Mouse (Mus musculus) olfactory bulb, adult 2 months (tissue): ENCODE measurements around the gene Zfp691. TPM values are rescaled to one million over a fixed set of nuclear protein-coding genes. Genes with fewer than 3 reads are reported as not detected.
A peak's percentile ranks its signal among the peaks of the same experiment; 100 is the strongest.

Experiments
- H3K27ac ChIP-seq: fragments of 200-500 bp; 2 replicates; pipeline ENCODE4 v1.5.1; 2012; ENCODE audit warnings: low read depth, low read length; ENCODE audit not compliant: insufficient read depth
- H3K4me1 ChIP-seq: fragments of 200-500 bp; 2 replicates; pipeline ENCODE4 v1.6.1; 2012; ENCODE audit warnings: low read length; ENCODE audit not compliant: control insufficient read depth, insufficient read depth
- H3K4me3 ChIP-seq: fragments of 200-500 bp; 2 replicates; pipeline ENCODE4 v1.5.1; 2012; ENCODE audit warnings: mild to moderate bottlenecking, low read depth, low read length, moderate library complexity; ENCODE audit not compliant: insufficient read depth
- CTCF ChIP-seq: fragments of 200-500 bp; IDR thresholded peaks from 2 replicates; pipeline ENCODE4 v1.5.1; 2012; ENCODE audit warnings: low read depth, mild to moderate bottlenecking, low read length, moderate library complexity; ENCODE audit not compliant: insufficient read depth
- POLR2A ChIP-seq: fragments of 200-500 bp; IDR thresholded peaks from 2 replicates; pipeline ENCODE4 v1.6.1; 2012; ENCODE audit warnings: mild to moderate bottlenecking, low read depth, low read length, moderate library complexity; ENCODE audit not compliant: insufficient read depth
- WGBS: fragments of 180-500 bp; shearing (Covaris S2); methylation state at CpG from one replicate; pipeline ENCODE4 v1.1.7; 2018; 5-methylcytosine and 5-hydroxymethylcytosine counted together
- polyA plus RNA-seq: library from polyadenylated mRNA; stranded (reverse); fragments of >200 nt; gene quantifications from 2 replicates; pipeline ENCODE4 v1.2.4, GENCODE M21; 2012; ENCODE audit warnings: low replicate concordance; ENCODE audit not compliant: missing spikeins, insufficient read depth, insufficient read length

Zfp691 gene
- polyA plus RNA-seq, 1 experiment: not detected

- 85% methylated on average over 18 of the region's 18 CpGs for WGBS
- no peaks in the 10 kb centered on the region for H3K4me1 ChIP-seq
These were observed 4.3 kb upstream of the Zfp691 start for GRCm38 (mm10) chr4:119178331-119178730.

GRCm38 (mm10) chr4:119177702-119178101 lies 3.7 kb upstream of the Zfp691 start:
- no peak overlapping the region for H3K27ac ChIP-seq
- WGBS: 81% methylated on average over 5 of the region's 5 CpGs
- no peak for TF ChIP-seq CTCF
- TF ChIP-seq POLR2A: no peak
- no peaks in the 10 kb centered on the region for H3K4me1 ChIP-seq
- H3K4me3 ChIP-seq: no peak overlapping the region

More at GRCm38 (mm10) chr4:119178331-119178730, 4.3 kb upstream of the Zfp691 start:
- TF ChIP-seq CTCF (no peak), POLR2A (no peak)
- Histone ChIP-seq H3K27ac (no peak overlapping the region), H3K4me3 (no peak overlapping the region)

- Histone ChIP-seq H3K4me1 (no peaks in the 10 kb centered on the region), H3K27ac (no peak overlapping the region), H3K4me3 (peak overlapping the region; percentile 73)
- WGBS: 26% methylated on average over 18 of the region's 18 CpGs
- TF ChIP-seq POLR2A (no peak), CTCF (no peak)
These were observed 910 bp downstream of the Zfp691 start for GRCm38 (mm10) chr4:119172919-119173650.

- TF ChIP-seq CTCF (no peak), POLR2A (no peak)
- H3K4me1 ChIP-seq: no peaks in the 10 kb centered on the region
- 2% methylated on average over 4 of the region's 4 CpGs for WGBS
- H3K27ac ChIP-seq: no peak overlapping the region
- H3K4me3 ChIP-seq: no peak overlapping the region
These were observed 6.3 kb downstream of the Zfp691 start for GRCm38 (mm10) chr4:119167663-119168062.

- WGBS: 94% methylated on average over 4 of the region's 4 CpGs
These were observed 6.9 kb downstream of the Zfp691 start for GRCm38 (mm10) chr4:119167068-119167467.

GRCm38 (mm10) chr4:119165916-119166315 lies 8.1 kb downstream of the Zfp691 start:
- Histone ChIP-seq H3K4me1 (no peaks in the 10 kb centered on the region), H3K4me3 (no peak overlapping the region), H3K27ac (no peak overlapping the region)
- 92% methylated on average over 7 of the region's 7 CpGs for WGBS
- TF ChIP-seq CTCF: no peak
- TF ChIP-seq POLR2A: no peak

More at GRCm38 (mm10) chr4:119167068-119167467, 6.9 kb downstream of the Zfp691 start:
- no peak overlapping the region for H3K27ac ChIP-seq
- TF ChIP-seq CTCF (no peak), POLR2A (no peak)
- H3K4me1 ChIP-seq: no peaks in the 10 kb centered on the region
- H3K4me3 ChIP-seq: no peak overlapping the region

- Histone ChIP-seq H3K4me3 (no peak overlapping the region), H3K27ac (no peak overlapping the region), H3K4me1 (no peaks in the 10 kb centered on the region)
- WGBS: 83% methylated on average over 4 of the region's 4 CpGs
- no peak for TF ChIP-seq POLR2A
- no peak for TF ChIP-seq CTCF
These were observed 11.0 kb downstream of the Zfp691 start for GRCm38 (mm10) chr4:119162990-119163389.

GRCm38 (mm10) chr4:119161358-119161757 lies 12.6 kb downstream of the Zfp691 start:
- WGBS: 75% methylated on average over 3 of the region's 3 CpGs
- Histone ChIP-seq H3K4me1 (no peaks in the 10 kb centered on the region), H3K4me3 (no peak overlapping the region), H3K27ac (no peak overlapping the region)
- TF ChIP-seq CTCF: no peak
- no peak for TF ChIP-seq POLR2A

- no peak for TF ChIP-seq POLR2A
- TF ChIP-seq CTCF: no peak
- WGBS: 86% methylated on average over 5 of the region's 5 CpGs
- no peaks in the 10 kb centered on the region for H3K4me1 ChIP-seq
- no peak overlapping the region for H3K4me3 ChIP-seq
- no peak overlapping the region for H3K27ac ChIP-seq
These were observed 16.1 kb downstream of the Zfp691 start for GRCm38 (mm10) chr4:119157891-119158290.
